Mouse (Mus musculus): ENCODE results near the gene Sfn. TPM values are rescaled to one million over a fixed set of nuclear protein-coding genes. Genes with fewer than 3 reads are reported as not detected.

Sfn gene
- polyA plus RNA-seq, 1 experiment from 2014 or later = 3.5 TPM

DNA sequence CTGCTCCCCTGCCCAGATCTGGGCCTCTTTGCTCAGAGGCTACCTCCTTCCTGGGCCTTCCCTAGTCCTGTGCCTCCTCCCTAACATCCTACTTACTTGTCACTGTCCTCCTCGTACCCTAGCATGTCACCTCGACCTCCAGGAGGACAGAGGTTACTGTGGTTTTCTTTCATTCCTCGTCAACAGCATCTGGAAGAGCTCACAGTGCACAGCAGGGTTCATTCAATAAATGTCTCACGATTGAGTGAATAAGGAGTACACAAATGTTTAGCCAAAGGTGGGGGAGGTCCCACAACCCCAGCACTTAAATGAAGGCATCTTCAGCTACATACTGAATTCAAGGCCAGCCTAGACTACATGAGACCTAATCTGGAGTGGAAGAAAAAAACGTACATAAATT lies 24.3 kb upstream of the Sfn start:
- no peak for DNase-seq (ENCODE audit: low spot score)
- WGBS = 55% methylated on average over 5 of the region's 5 CpGs

DNA sequence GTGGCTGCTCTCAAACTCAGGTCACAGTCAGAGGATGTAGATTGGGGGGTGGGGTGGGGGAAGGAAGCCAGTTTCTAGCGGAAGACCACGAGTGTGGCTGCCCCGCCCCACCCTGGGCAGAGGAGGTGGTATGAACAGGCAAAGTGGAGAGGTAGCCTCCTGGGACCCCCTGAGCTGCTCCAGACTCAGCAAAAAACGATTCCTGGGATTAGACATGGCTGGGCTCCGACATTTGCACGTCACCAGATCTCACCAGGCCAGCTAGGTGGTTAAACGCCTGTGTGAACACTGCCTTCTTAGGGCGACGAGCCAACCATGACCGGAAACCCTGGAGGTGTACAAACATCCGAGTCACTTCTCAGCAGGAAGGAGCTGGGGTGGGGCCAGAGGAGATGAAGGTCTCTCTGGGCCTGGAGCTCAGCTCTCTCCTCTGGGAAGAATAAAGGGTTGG lies 23.7 kb upstream of the Sfn start:
- Histone ChIP-seq H3K27ac (ENCODE audit: low read depth, low read length) (peak overlapping the region; percentile 23; the same call in 1 of the 2 replicates), H3K4me1 (replicated peaks; ENCODE audit: control insufficient read depth, insufficient read depth, low read length) (peaks cover 20% of the 10 kb centered on the region), H3K9ac (ENCODE audit: low read depth, low read length) (0 out of 2 replicates have a peak overlapping the region, but pooled peaks have one; percentile 7), H3K9me3 (ENCODE audit: control insufficient read depth, low read length) (no peaks in the 10 kb centered on the region), H3K27me3 (replicated peaks; ENCODE audit: control insufficient read depth, insufficient read depth, low read length) (no peaks in the 10 kb centered on the region), H3K4me2 (no peak overlapping the region), H3K36me3 (ENCODE audit: control insufficient read depth, insufficient read depth, low read length) (peaks cover 4% of the 10 kb centered on the region; the same call in 1 of the 2 replicates), H3K4me3 (ENCODE audit: low read depth, low read length) (no peak overlapping the region)
- peak; percentile 35; the same call in 1 of the 2 replicates for ATAC-seq (replicated peaks; ENCODE audit: low FRiP score)
- WGBS = 42% methylated on average over 11 of the region's 11 CpGs
- DNase-seq (ENCODE audit: low spot score) = no peak

More for the DNA sequence above, 24.3 kb upstream of the Sfn start:
- Histone ChIP-seq H3K36me3 (ENCODE audit: control insufficient read depth, insufficient read depth, low read length) (peaks cover 4% of the 10 kb centered on the region; the same call in 1 of the 2 replicates), H3K4me3 (ENCODE audit: low read depth, low read length) (no peak overlapping the region), H3K9me3 (ENCODE audit: control insufficient read depth, low read length) (no peaks in the 10 kb centered on the region), H3K4me2 (no peak overlapping the region), H3K4me1 (replicated peaks; ENCODE audit: control insufficient read depth, insufficient read depth, low read length) (peaks cover 22% of the 10 kb centered on the region), H3K27ac (ENCODE audit: low read depth, low read length) (peak overlapping the region; percentile 23; the same call in 1 of the 2 replicates), H3K9ac (ENCODE audit: low read depth, low read length) (no peak overlapping the region), H3K27me3 (replicated peaks; ENCODE audit: control insufficient read depth, insufficient read depth, low read length) (no peaks in the 10 kb centered on the region)
- no peak; the same call in 1 of the 2 replicates for ATAC-seq (replicated peaks; ENCODE audit: low FRiP score)

DNA sequence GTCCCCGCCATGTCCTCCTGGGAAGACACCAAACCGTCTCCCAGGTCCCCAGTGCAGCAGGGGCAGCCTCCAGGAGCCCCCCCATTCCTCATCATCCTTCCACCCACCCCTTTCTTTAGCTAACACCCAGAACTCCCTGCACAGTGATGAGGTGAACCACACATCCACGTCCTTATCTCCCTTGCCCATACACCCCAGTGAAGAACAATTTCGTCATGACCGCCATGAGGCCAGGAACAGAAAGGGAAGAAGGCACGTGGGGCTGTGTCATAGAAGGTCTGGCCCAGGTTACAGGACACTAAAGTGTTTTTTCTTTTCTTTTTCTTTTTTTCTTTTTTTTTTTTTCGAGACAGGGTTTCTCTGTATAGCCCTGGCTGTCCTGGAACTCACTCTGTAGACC lies 22.9 kb upstream of the Sfn start:
- H3K36me3 ChIP-seq (ENCODE audit: control insufficient read depth, insufficient read depth, low read length) = peaks cover 4% of the 10 kb centered on the region; the same call in 1 of the 2 replicates
- H3K9ac ChIP-seq (ENCODE audit: low read depth, low read length) = no peak overlapping the region
- no peaks in the 10 kb centered on the region for H3K9me3 ChIP-seq (ENCODE audit: control insufficient read depth, low read length)
- H3K4me2 ChIP-seq = no peak overlapping the region
- WGBS = 61% methylated on average over 7 of the region's 7 CpGs
- H3K27ac ChIP-seq (ENCODE audit: low read depth, low read length) = no peak overlapping the region; the same call in 1 of the 2 replicates
- H3K4me3 ChIP-seq (ENCODE audit: low read depth, low read length) = no peak overlapping the region
- peak; percentile 84 for ATAC-seq (replicated peaks; ENCODE audit: low FRiP score)
- peaks cover 20% of the 10 kb centered on the region for H3K4me1 ChIP-seq (replicated peaks; ENCODE audit: control insufficient read depth, insufficient read depth, low read length)
- DNase-seq (ENCODE audit: low spot score) = no peak
- H3K27me3 ChIP-seq (replicated peaks; ENCODE audit: control insufficient read depth, insufficient read depth, low read length) = no peaks in the 10 kb centered on the region

GRCm38 (mm10) chr4:133622161-133622695 lies 20.3 kb upstream of the Sfn start:
- Histone ChIP-seq H3K36me3 (ENCODE audit: control insufficient read depth, insufficient read depth, low read length) (peaks cover 4% of the 10 kb centered on the region; the same call in 1 of the 2 replicates), H3K9me3 (ENCODE audit: control insufficient read depth, low read length) (no peaks in the 10 kb centered on the region), H3K4me3 (ENCODE audit: low read depth, low read length) (no peak overlapping the region), H3K27me3 (replicated peaks; ENCODE audit: control insufficient read depth, insufficient read depth, low read length) (no peaks in the 10 kb centered on the region), H3K9ac (ENCODE audit: low read depth, low read length) (no peak overlapping the region), H3K27ac (ENCODE audit: low read depth, low read length) (no peak overlapping the region), H3K4me2 (no peak overlapping the region), H3K4me1 (replicated peaks; ENCODE audit: control insufficient read depth, insufficient read depth, low read length) (peaks cover 20% of the 10 kb centered on the region)
- no peak for ATAC-seq (replicated peaks; ENCODE audit: low FRiP score)
- no peak for DNase-seq (ENCODE audit: low spot score)
- 71% methylated on average over 10 of the region's 11 CpGs for WGBS

DNA sequence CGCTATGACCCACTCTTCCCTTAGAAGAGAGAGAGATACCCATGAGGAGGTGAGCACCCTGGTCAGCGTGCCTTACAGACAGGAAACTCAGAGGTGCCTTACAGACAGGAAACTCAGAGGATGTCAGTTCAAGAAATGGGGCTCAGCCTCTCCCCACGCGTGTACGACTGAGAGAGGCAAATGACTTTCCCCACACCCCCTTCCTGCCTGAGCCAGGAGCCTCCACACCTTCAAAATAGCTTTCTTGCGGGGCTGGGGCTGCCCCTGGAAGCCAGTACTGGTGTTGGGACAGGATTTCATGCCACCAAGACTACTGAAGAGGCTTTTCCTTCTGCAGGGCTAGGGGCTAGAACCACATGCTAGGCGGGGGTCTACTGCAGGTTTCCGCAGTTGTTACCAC lies 18.7 kb upstream of the Sfn start:
- Histone ChIP-seq H3K4me3 (ENCODE audit: low read depth, low read length) (no peak overlapping the region), H3K27ac (ENCODE audit: low read depth, low read length) (no peak overlapping the region), H3K36me3 (ENCODE audit: control insufficient read depth, insufficient read depth, low read length) (no peaks in the 10 kb centered on the region), H3K4me2 (no peak overlapping the region), H3K27me3 (replicated peaks; ENCODE audit: control insufficient read depth, insufficient read depth, low read length) (no peaks in the 10 kb centered on the region), H3K4me1 (replicated peaks; ENCODE audit: control insufficient read depth, insufficient read depth, low read length) (peaks cover 15% of the 10 kb centered on the region), H3K9ac (ENCODE audit: low read depth, low read length) (no peak overlapping the region), H3K9me3 (ENCODE audit: control insufficient read depth, low read length) (no peaks in the 10 kb centered on the region)
- no peak for DNase-seq (ENCODE audit: low spot score)
- WGBS = 77% methylated on average over 8 of the region's 8 CpGs
- ATAC-seq (replicated peaks; ENCODE audit: low FRiP score) = no peak

DNA sequence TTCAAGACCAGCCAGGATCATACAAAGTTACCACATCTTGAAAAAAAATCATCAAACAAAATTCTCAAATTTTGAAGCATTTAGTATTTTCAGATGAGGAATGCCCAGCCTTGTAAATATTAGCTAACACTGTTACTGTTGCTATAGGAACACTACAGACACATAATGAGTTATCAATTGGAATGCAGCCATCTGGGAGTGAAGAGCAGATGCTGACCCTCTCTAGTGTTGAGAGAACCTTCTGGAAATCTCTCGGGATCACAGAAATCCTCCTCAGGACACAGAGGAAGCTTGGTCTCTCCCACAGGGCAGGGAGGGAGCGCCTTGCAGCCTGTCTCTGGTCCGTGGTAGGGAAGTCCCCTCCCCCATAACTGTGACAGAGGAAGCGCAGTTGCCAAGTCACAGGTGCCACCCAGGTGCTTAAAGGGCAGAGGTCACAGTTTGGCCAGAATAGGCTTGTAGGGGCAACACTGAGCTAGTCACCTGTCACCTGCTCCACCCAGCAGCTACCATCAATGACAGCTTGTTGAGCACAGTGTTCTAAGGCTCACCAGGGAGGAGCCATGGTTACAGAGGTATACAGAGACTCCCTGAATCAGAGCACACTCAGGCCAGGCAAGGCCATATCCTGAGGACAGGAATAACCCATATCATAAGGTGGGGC lies 17.6 kb upstream of the Sfn start:
- H3K4me1 ChIP-seq (replicated peaks; ENCODE audit: control insufficient read depth, insufficient read depth, low read length) = peaks cover 7% of the 10 kb centered on the region; the same call in 1 of the 2 replicates
- 0 out of 2 replicates have a peak, but pooled peaks cover 2% of the 10 kb centered on the region for H3K36me3 ChIP-seq (ENCODE audit: control insufficient read depth, insufficient read depth, low read length)
- ATAC-seq (replicated peaks; ENCODE audit: low FRiP score) (no peak), DNase-seq (ENCODE audit: low spot score) (no peak)
- no peak overlapping the region for H3K9ac ChIP-seq (ENCODE audit: low read depth, low read length)
- H3K9me3 ChIP-seq (ENCODE audit: control insufficient read depth, low read length) = no peaks in the 10 kb centered on the region
- no peak overlapping the region for H3K27ac ChIP-seq (ENCODE audit: low read depth, low read length)
- no peaks in the 10 kb centered on the region for H3K27me3 ChIP-seq (replicated peaks; ENCODE audit: control insufficient read depth, insufficient read depth, low read length)
- H3K4me3 ChIP-seq (ENCODE audit: low read depth, low read length) = no peak overlapping the region
- WGBS = 62% methylated on average over 4 of the region's 4 CpGs
- H3K4me2 ChIP-seq = no peak overlapping the region

DNA sequence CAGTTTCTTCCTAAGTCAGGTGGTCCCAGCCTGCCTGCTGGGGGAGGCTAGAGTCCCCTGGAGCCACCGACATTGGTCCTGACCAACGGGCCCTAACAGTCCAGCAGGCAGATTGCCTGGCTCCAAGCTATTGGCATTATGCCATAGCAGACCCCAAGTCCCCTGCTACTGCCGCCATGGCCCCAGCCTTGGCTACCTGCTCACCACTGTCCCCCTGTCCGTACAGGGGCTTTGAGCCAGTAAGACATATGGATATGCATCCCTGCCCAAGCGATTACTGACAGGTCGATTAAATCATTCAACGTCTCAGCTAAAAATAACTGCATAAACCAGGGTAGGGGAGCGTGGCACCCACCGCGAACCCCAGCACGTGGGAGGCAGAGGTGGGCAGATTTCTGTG lies 16.0 kb upstream of the Sfn start:
- no peak overlapping the region for H3K4me3 ChIP-seq (ENCODE audit: low read depth, low read length)
- H3K9ac ChIP-seq (ENCODE audit: low read depth, low read length) = no peak overlapping the region
- peaks cover 6% of the 10 kb centered on the region for H3K36me3 ChIP-seq (ENCODE audit: control insufficient read depth, insufficient read depth, low read length)
- no peak overlapping the region for H3K4me2 ChIP-seq
- 91% methylated on average over 11 of the region's 11 CpGs for WGBS
- no peaks in the 10 kb centered on the region for H3K9me3 ChIP-seq (ENCODE audit: control insufficient read depth, low read length)
- H3K27ac ChIP-seq (ENCODE audit: low read depth, low read length) = no peak overlapping the region; the same call in 1 of the 2 replicates
- 0 out of 2 replicates have a peak, but pooled peaks cover 3% of the 10 kb centered on the region for H3K4me1 ChIP-seq (replicated peaks; ENCODE audit: control insufficient read depth, insufficient read depth, low read length)
- H3K27me3 ChIP-seq (replicated peaks; ENCODE audit: control insufficient read depth, insufficient read depth, low read length) = no peaks in the 10 kb centered on the region
- no peak for DNase-seq (ENCODE audit: low spot score)
- ATAC-seq (replicated peaks; ENCODE audit: low FRiP score) = no peak

DNA sequence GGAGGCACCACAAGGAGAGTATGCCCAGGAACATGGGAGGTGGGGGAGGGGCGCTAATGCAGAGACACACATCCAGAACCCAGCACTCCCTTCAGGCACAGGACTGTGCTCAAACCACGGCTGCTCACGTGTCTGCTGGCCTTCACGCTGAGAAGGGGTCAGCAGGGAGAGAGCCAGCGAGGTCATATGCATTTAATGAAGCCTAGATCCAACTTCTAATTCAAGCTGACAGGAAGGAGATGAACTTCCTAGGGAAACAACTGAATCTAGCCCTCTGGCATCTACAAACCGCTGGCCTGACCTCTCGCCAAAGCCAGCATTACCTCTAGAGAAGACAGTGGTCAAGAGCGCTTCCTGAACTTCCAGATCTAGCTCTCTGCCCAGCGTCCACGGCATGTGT lies 13.4 kb upstream of the Sfn start:
- DNase-seq (ENCODE audit: low spot score) (no peak), ATAC-seq (replicated peaks; ENCODE audit: low FRiP score) (no peak)
- Histone ChIP-seq H3K27ac (ENCODE audit: low read depth, low read length) (no peak overlapping the region), H3K36me3 (ENCODE audit: control insufficient read depth, insufficient read depth, low read length) (peaks cover 17% of the 10 kb centered on the region), H3K9ac (ENCODE audit: low read depth, low read length) (no peak overlapping the region), H3K9me3 (ENCODE audit: control insufficient read depth, low read length) (0 out of 2 replicates have a peak, but pooled peaks cover 3% of the 10 kb centered on the region), H3K4me3 (ENCODE audit: low read depth, low read length) (no peak overlapping the region), H3K4me1 (replicated peaks; ENCODE audit: control insufficient read depth, insufficient read depth, low read length) (no peaks in the 10 kb centered on the region), H3K4me2 (no peak overlapping the region), H3K27me3 (replicated peaks; ENCODE audit: control insufficient read depth, insufficient read depth, low read length) (no peaks in the 10 kb centered on the region)
- 62% methylated on average over 10 of the region's 10 CpGs for WGBS
